Mouse (Mus musculus) left cerebral cortex, adult 6 months (tissue): Measurements from ENCODE around the gene Pax4. TPM values are rescaled to one million over a fixed set of nuclear protein-coding genes. Genes with fewer than 3 reads are reported as not detected.

Source experiments
- long read RNA-seq, 2 experiments: library from polyadenylated mRNA; unstranded; transcript quantifications; one replicate each; pipeline ENCODE4 v2.0.0; 2019 to 2020
- polyA plus RNA-seq: library from polyadenylated mRNA; unstranded; fragments of <200 nt; fragmentation: Nextera tagmentation; gene quantifications from 2 replicates; pipeline ENCODE4 v1.2.3, GENCODE M21; 2021

Gene Pax4
- 0.21 TPM in 1 of 2 replicates, not detected in the other for polyA plus RNA-seq
- long read RNA-seq, experiment 1: 0 reads
- long read RNA-seq, experiment 2: 0 reads

DNA sequence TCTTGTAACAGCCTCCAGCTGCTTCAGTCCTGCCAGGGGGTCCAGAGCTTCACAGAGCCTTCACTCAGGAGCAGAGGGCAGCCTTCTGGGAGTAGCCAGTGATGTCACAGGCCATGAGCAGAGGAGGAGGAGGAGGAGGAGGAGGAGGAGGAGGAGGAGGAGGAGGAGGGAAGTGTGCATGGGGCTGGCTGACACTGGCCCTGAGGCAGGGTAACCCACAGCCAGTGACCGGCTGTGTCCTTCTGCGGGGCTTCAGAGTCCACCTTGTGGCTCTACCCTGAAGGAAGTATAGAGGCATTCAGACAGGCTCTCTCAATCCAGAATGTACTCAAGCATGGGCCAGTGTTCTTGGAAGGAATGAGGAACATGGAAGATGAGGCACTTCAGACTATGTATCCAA is at the start of gene Pax4:
Gene Pax4, minus strand, starts transcription at position 101 of the 400 bp plus-strand sequence.

DNA sequence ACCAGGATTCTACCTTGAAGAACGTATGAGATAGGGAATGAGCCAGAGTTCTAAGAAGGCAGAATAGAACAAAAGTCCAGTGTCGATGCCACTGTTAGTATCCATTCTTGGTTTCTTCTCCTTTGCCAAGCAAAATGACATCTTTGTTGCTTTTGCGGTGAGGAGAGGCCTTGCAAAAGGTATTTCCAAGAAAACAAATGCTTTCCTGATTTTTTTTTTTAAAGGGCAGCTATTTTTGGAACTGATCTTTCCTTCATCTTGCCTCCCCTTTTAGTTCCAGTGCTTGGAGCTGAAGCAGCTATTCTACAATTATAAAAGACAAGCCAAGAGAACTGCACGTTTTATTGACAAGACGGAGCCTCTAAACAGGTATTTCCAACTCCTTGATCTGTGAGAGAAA is 25.7 kb upstream of the Pax4 start, which contains the start of gene Snd1:
Gene Snd1, plus strand, starts transcription at position 301 of the 400 bp plus-strand sequence.

DNA sequence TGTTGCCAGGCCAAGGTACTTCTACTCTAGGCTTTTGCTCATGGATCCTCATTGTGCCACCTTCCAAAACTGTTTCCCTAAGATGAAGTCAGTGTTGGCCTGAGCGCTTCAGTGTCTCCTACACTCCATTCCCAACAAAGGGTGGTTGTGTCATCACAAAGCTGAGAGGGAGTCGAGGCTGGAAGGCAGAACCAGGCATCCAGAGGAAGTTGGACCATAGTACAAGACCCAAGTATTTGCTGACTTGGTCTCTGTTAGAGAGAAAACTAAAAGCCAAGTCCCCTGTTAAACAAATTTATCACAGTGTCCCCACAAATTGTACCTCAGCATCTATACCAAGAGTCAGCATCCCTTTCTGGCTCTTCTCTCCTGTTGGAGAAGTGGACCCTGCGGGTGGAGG is 20.9 kb downstream of the Pax4 start, which contains the start of gene Gcc1:
Gene Gcc1, minus strand, starts transcription at position 101 of the 400 bp plus-strand sequence.

DNA sequence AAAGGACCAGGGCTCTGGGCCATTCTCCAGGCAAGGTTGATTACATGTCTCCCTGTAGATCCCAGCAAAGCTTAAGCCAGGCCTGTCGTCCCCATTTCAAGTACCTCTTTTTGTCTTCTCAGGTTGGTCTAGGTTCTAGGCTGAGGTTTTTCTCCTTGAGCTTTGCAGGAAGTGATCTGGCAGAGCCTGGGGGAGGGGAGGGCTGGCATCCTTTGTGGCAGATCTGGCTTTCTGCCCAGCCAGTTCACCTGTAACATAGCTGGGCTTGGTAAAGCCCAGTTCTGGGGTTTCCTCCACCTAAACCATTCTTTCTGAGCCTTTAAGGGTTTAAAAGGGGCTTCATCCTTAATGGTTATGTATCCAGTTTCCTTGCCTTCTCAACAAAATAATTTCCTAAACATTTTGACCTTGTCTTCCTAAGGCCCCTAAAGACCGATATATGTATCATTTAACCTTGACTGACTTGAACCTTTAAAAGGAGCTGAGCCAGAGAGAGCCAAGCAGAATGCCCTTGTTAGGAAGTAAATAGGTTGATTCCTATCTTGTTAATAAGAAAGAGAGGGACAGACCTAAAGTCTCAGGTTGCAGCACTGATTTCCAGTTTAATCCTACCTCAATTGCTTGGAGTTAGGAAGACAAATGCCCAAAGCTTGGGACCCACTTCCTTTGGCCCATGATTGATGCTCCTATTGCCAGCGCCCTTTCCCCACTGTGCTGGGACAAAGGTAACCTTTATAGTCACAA is 21.9 kb downstream of the Pax4 start, which contains the start of gene Fscn3:
Gene Fscn3, plus strand, starts transcription at position 694 of the 744 bp plus-strand sequence.

DNA sequence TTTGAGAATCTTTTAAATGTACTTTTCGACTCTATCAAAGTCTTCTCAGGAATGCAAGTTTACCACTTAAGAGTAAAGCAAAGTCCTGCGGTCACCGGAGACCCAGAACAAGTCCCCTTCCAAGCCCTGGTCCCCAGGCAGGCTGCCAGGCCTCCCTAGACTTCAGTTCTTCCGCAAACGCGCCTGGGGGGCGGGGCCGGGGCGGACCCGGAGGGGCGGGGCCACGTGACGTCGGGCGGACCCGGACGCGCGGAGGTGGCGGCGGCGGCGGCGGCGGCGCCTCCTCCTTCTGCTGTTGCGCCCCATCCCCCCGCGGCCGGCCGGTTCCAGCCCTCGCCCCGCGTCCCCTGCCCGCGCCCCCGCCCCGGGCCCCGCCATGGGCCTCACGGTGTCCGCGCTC is 25.8 kb downstream of the Pax4 start, which contains the start of gene Arf5:
Gene Arf5, plus strand, starts transcription at position 248 of the 400 bp plus-strand sequence.

DNA sequence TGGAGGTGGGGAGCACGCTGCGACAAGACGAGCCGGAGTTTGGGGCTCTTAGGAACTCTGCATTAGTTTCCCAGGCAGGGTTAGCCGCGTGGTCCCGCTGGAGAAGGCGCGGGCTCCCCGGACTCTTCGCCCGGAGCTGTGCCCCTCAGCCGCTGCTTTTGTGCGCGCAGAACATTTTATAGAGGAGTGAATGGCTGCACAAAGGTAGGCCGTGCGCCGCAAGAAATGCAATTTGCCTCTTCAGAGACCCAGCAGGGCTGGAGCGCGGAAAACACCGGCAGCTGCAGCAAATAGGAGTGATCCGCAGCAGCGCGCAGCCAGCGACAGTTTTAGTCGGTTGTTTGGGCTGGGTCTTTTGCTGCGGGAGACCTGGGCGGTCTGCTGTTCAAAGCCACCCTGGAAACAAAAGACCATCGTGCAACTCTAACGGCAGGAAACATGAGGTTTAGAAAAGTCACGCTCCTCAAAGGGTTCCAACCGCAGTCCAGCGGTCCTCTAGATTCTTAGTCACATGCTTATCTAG is 51.4 kb downstream of the Pax4 start, which contains the start of gene Zfp800:
Gene Zfp800, minus strand, starts transcription at position 325 of the 523 bp plus-strand sequence.

Other genes starting within 250 kb of the Pax4 start
- gene Zfp800, start 51.3 kb downstream of the Pax4 start, polyA plus RNA-seq: 11.5 and 19.5 TPM in 2 replicates
- gene Arf5, start 25.8 kb downstream of the Pax4 start, polyA plus RNA-seq: 106 and 427 TPM in 2 replicates
- gene Fscn3, start 21.6 kb downstream of the Pax4 start, polyA plus RNA-seq: not detected in 2 replicates
- gene Gcc1, start 21.0 kb downstream of the Pax4 start, polyA plus RNA-seq: 4.6 and 4.8 TPM in 2 replicates
- gene Snd1, start 25.8 kb upstream of the Pax4 start, polyA plus RNA-seq: 25.2 and 33.2 TPM in 2 replicates